Mouse (Mus musculus) limb, embryonic 12.5 days (tissue): ENCODE data around the gene Rbm4. TPM values are rescaled to one million over a fixed set of nuclear protein-coding genes. Genes with fewer than 3 reads are reported as not detected.
A peak's percentile ranks its signal among the peaks of the same experiment; 100 is the strongest.
"Not testable (repeated sequence)": the region's sequence is repeated elsewhere in the genome, so short reads cannot be mapped to it uniquely, and the experiment has no call there.

Experiments
- ATAC-seq: fragments of 200-750 bp; cut with Nextera tagmentation; 2 replicates; pipeline ENCODE4 v1.8.0; 2017; ENCODE audit warnings: low read depth, moderate TSS enrichment; ENCODE audit not compliant: insufficient number of reproducible peaks, insufficient read depth, low FRiP score, low TSS enrichment
- H3K27ac ChIP-seq: fragments of 300-500 bp; sonication (generic); 2 replicates; pipeline ENCODE4 v1.5.1; 2016; ENCODE audit warnings: mild to moderate bottlenecking, moderate library complexity
- H3K27me3 ChIP-seq: fragments of 300-500 bp; sonication (generic); 2 replicates; pipeline ENCODE4 v1.6.1; 2016; ENCODE audit warnings: mild to moderate bottlenecking, moderate library complexity
- H3K36me3 ChIP-seq: fragments of 300-500 bp; sonication (generic); 2 replicates; pipeline ENCODE4 v1.6.1; 2016; ENCODE audit warnings: mild to moderate bottlenecking, moderate library complexity
- H3K4me1 ChIP-seq: fragments of 300-500 bp; sonication (generic); replicated peaks from 2 replicates; pipeline ENCODE4 v1.6.1; 2016
- H3K4me2 ChIP-seq: fragments of 300-500 bp; sonication (generic); 2 replicates; pipeline ENCODE4 v1.6.1; 2016; ENCODE audit warnings: mild to moderate bottlenecking, moderate library complexity
- H3K4me3 ChIP-seq: fragments of 300-500 bp; sonication (generic); replicated peaks from 2 replicates; pipeline ENCODE4 v1.5.1; 2016; ENCODE audit warnings: mild to moderate bottlenecking
- H3K9ac ChIP-seq: fragments of 300-500 bp; sonication (generic); replicated peaks from 2 replicates; pipeline ENCODE4 v1.6.1; 2016; ENCODE audit warnings: mild to moderate bottlenecking, moderate library complexity
- H3K9me3 ChIP-seq: fragments of 300-500 bp; sonication (generic); 2 replicates; pipeline ENCODE4 v1.6.1; 2016; ENCODE audit warnings: mild to moderate bottlenecking, moderate library complexity
- WGBS: fragments of 180-500 bp; shearing (Covaris S2); methylation state at CpG from one replicate; pipeline ENCODE4 v1.1.7; 2016; 5-methylcytosine and 5-hydroxymethylcytosine counted together
- polyA plus RNA-seq: library from polyadenylated mRNA; unstranded; fragments of >200 nt; fragmentation: Nextera tagmentation; extraction: Ambion mirVana; gene quantifications from 2 replicates; pipeline ENCODE4 v1.2.1, GENCODE M21; 2016

Rbm4 gene
- polyA plus RNA-seq, 1 experiment from 2014 or later = 80.1 TPM

DNA sequence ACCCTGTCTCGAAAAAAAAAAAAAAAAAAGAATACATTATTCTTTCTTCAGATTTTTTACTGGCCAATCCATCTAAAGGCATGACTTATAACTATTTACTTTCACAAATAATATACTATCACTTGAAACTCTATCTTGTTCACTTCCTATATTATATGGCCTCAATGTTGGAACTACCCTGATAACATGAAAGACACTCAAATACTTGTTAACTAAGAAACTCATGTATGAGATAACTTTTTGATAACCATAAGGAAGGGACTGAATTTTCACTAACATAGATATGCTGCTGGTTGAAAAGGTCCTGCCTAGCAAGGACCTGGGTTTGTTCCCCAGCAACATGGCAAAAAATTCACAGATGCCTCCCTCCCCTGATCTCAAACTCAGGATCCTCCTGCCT, 2.2 kb upstream of the Rbm4 start:
- peaks cover 57% of the 10 kb centered on the region for H3K36me3 ChIP-seq
- 71% methylated on average over 1 of the region's 1 CpGs for WGBS

DNA sequence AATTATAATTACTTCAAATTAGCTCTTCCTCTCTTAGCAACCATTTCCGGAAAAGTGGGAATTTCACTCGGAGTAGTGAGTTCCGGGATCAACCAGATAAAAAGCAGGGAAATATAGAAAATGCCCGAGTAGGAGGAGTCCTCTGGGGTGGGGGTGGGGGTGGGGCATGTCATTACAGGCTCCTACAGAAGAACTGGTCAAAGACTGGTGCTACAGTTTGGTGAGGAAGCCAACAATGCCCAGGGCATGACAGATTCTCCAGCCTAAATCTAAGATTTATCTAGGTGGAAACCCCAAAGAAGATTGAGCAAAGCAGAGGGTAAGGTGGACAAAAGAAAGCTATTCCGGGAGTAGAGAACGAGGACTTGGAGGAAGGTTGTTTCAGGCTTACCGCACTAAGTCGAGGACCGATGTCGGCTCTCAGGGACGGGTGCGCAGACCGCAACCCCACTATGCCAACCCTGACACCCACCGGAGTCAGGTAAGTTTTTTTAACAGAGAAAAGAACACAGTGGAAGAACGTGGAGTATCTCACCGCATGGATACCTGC, 345 bp downstream of the Rbm4 start:
- Histone ChIP-seq H3K9ac (peak overlapping the region; percentile 81), H3K4me2 (peak overlapping the region; percentile 78), H3K27me3 (no peaks in the 10 kb centered on the region), H3K36me3 (peaks cover 56% of the 10 kb centered on the region), H3K27ac (peak overlapping the region; percentile 78; the same call in 1 of the 2 replicates), H3K4me1 (peaks cover 35% of the 10 kb centered on the region), H3K9me3 (no peaks in the 10 kb centered on the region), H3K4me3 (peak overlapping the region; percentile 71)
- no peak for ATAC-seq
- 3% methylated on average over 16 of the region's 16 CpGs for WGBS

More for the DNA sequence above, 2.2 kb upstream of the Rbm4 start:
- H3K9ac ChIP-seq = no peak overlapping the region
- no peak for ATAC-seq
- H3K27ac ChIP-seq = no peak overlapping the region
- H3K4me3 ChIP-seq = no peak overlapping the region
- no peaks in the 10 kb centered on the region for H3K27me3 ChIP-seq
- H3K4me1 ChIP-seq = peaks cover 25% of the 10 kb centered on the region
- no peaks in the 10 kb centered on the region for H3K9me3 ChIP-seq
- H3K4me2 ChIP-seq = no peak overlapping the region

DNA sequence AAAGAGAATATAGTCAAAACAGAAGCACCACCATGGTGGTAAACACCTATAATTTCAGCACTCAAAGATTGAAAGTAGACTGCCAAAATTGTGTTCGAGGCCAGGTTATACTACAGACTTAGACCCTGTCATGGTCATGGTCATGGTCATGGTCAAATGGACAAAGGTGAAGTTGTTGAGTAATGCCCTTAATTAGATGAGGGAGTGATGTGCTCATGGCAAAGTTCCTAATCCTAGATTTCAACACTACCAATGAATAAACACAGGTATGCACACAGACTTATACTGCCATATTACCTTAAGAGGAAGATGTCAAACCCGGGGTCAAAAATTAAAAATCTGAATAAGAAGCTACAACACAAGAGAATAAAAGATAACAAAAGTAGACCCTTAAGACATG, 7.4 kb downstream of the Rbm4 start:
- peaks cover 24% of the 10 kb centered on the region for H3K4me1 ChIP-seq
- 97% methylated on average over 2 of the region's 2 CpGs for WGBS
- H3K27me3 ChIP-seq = no peaks in the 10 kb centered on the region
- H3K4me3 ChIP-seq = no peak overlapping the region
- H3K4me2 ChIP-seq = no peak overlapping the region
- peaks cover 96% of the 10 kb centered on the region for H3K36me3 ChIP-seq
- ATAC-seq = no peak
- H3K27ac ChIP-seq = no peak overlapping the region
- H3K9ac ChIP-seq = no peak overlapping the region
- no peaks in the 10 kb centered on the region for H3K9me3 ChIP-seq

DNA sequence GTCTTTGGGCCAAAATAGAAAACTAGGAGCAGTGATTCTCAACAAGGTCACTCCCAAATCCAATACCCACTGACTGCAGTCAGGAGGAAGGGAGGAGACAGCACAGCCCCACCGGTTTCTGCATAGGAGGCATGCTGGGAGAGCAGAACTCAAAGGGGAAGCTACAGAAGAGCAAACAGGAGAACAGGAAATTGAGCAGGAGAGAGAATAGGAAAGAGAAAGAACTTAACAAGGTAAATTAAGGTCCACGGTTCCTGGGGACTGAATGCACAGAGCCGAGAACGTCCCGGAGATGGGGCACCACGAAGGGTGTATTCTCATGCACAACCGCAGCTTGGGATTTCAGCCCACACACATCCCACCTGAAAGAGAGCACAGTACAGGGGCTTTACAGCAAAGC, 8.5 kb downstream of the Rbm4 start:
- Histone ChIP-seq H3K4me2 (no peak overlapping the region), H3K4me1 (peaks cover 13% of the 10 kb centered on the region), H3K9ac (no peak overlapping the region), H3K9me3 (no peaks in the 10 kb centered on the region), H3K27me3 (no peaks in the 10 kb centered on the region), H3K27ac (no peak overlapping the region), H3K36me3 (peaks cover 95% of the 10 kb centered on the region), H3K4me3 (no peak overlapping the region)
- no peak for ATAC-seq
- WGBS = 93% methylated on average over 7 of the region's 7 CpGs

DNA sequence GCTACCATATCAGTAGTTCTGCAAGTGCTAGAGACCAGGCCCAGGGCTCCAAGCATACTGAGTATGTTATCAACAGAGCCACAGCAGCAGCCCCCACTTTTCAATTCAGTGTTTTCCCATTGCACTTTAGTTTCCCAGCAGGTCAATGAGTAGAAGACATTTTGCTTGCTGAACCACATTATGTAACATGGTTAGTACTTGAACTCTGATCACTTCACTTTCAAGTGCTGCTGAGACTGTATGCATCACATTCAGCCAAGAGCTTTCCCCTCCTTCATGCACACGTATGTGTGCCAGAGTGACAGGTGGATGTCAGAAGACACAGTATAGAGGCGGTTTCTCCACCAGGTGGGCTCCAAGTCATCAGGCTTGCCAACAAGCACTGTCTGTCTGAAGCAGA, 10.8 kb downstream of the Rbm4 start:
- Histone ChIP-seq H3K9ac (no peak overlapping the region), H3K4me2 (no peak overlapping the region), H3K27me3 (no peaks in the 10 kb centered on the region), H3K4me3 (no peak overlapping the region), H3K4me1 (peaks cover 10% of the 10 kb centered on the region; the same call in 1 of the 2 replicates), H3K27ac (no peak overlapping the region), H3K36me3 (peaks cover 93% of the 10 kb centered on the region), H3K9me3 (no peaks in the 10 kb centered on the region)
- WGBS = 95% methylated on average over 2 of the region's 2 CpGs
- ATAC-seq = no peak

GRCm38 (mm10) chr19:4772785-4773184, 20.9 kb downstream of the Rbm4 start:
- Histone ChIP-seq H3K27me3 (no peaks in the 10 kb centered on the region), H3K4me3 (no peak overlapping the region), H3K9me3 (no peaks in the 10 kb centered on the region), H3K4me2 (no peak overlapping the region), H3K36me3 (peaks cover 96% of the 10 kb centered on the region), H3K9ac (no peak overlapping the region), H3K4me1 (no peaks in the 10 kb centered on the region), H3K27ac (no peak overlapping the region)
- WGBS = 94% methylated on average over 3 of the region's 3 CpGs
- no peak for ATAC-seq

DNA sequence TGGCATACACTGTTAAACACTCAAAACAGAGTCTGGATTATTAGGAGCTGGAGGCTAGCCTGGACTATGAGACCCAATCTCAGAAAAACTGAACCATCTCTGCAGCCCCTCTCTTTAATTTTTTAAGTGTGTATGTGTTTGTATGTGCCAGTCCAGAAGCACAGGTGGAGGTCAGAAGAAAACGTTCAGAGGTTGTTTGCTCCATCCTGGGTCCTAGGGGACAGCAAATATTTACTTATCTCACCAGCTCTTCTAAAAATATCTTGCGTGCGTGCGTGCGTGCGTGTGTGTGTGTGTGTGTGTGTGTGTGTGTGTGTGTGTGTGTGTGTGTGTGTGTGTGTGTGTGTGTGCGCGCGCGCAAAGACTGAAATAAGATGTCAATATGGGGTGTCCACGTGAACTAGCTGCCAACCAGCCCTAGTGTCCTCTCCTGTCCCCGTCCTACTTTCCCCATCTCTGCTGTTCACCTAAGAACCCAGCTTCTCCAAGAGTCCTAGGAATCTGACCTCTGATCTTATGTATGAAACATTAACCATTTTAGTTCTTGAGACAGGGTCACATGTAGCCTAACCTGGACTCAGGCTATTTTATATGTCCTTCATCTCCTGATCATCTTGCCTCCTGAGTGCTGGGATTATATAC, 26.1 kb downstream of the Rbm4 start:
- 92% methylated on average over 12 of the region's 12 CpGs for WGBS
- Histone ChIP-seq H3K36me3 (peaks cover 96% of the 10 kb centered on the region), H3K9ac (no peak overlapping the region), H3K27me3 (no peaks in the 10 kb centered on the region), H3K4me1 (no peaks in the 10 kb centered on the region), H3K9me3 (no peaks in the 10 kb centered on the region), H3K27ac (no peak overlapping the region), H3K4me3 (no peak overlapping the region), H3K4me2 (no peak overlapping the region)
- no peak for ATAC-seq

GRCm38 (mm10) chr19:4762876-4763275, 30.8 kb downstream of the Rbm4 start:
- H3K9me3 ChIP-seq = no peaks in the 10 kb centered on the region
- no peak overlapping the region for H3K4me2 ChIP-seq
- peaks cover 12% of the 10 kb centered on the region for H3K4me1 ChIP-seq
- peaks cover 85% of the 10 kb centered on the region for H3K36me3 ChIP-seq
- H3K27ac ChIP-seq = no peak overlapping the region
- no peak overlapping the region for H3K4me3 ChIP-seq
- H3K27me3 ChIP-seq = no peaks in the 10 kb centered on the region
- no peak overlapping the region for H3K9ac ChIP-seq
- no peak for ATAC-seq
- WGBS = 69% methylated on average over 1 of the region's 1 CpGs

GRCm38 (mm10) chr19:4760544-4760943, 33.2 kb downstream of the Rbm4 start:
- 92% methylated on average over 8 of the region's 8 CpGs for WGBS
- H3K27me3 ChIP-seq, H3K27ac ChIP-seq, H3K9me3 ChIP-seq, H3K4me3 ChIP-seq, H3K4me2 ChIP-seq, H3K9ac ChIP-seq, ATAC-seq: not testable (repeated sequence)
- Histone ChIP-seq H3K4me1 (peaks cover 17% of the 10 kb centered on the region), H3K36me3 (peaks cover 66% of the 10 kb centered on the region)

GRCm38 (mm10) chr19:4756921-4757320, 36.8 kb downstream of the Rbm4 start:
- 5% methylated on average over 9 of the region's 9 CpGs for WGBS
- ATAC-seq = no peak
- H3K4me2 ChIP-seq = peak overlapping the region; percentile 77

DNA sequence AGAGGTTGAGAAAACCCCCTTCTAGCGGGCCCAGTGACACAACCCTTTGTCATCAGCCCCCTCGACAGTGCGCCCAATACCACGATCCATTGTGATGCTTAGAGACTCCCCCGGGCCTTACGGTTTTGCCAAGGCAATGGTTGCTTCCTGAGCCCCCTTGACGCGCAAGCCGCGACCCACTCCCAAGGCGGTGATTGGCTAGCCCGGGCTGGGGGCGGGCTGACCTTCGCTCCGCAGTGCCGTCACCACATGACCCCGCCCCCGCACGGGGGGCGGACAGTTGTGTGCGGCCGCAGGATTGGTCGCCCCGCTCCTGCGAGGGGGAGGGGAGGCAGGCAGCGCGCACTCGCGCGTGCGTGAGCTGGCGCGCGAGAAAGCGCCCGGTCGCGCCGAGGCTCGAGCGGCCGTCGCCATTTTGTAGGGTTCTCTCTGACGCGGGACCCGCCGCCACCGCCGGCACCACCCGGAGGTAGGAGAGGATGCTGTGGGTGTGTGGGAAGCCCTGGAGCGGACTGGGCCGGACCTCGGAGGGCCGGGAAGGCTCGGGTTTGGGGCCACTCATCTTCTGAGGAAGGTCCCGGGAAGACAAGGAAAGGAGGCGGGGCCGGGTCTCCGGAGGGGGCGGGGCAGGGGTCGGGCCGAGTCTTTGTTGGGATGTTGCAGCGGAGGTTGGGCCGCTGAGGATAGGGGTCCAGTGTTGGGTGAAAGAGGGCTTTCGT, 37.3 kb downstream of the Rbm4 start, which contains the start of gene Rbm4b:
TSS of gene Rbm4b (plus strand) at position 305 of the 719 bp plus-strand sequence.
- Histone ChIP-seq H3K27me3 (no peaks in the 10 kb centered on the region), H3K36me3 (peaks cover 26% of the 10 kb centered on the region), H3K4me3 (peak within 1 kb of the TSS; percentile 68), H3K9ac (peak within 1 kb of the TSS; percentile 86), H3K4me2 (peak within 1 kb of the TSS; percentile 77), H3K9me3 (no peaks in the 10 kb centered on the region), H3K27ac (peak within 1 kb of the TSS; percentile 95), H3K4me1 (peaks cover 17% of the 10 kb centered on the region)
- peak; percentile 97 for ATAC-seq
- WGBS = under 1% methylated on average over 65 of the region's 65 CpGs

More at GRCm38 (mm10) chr19:4756921-4757320, 36.8 kb downstream of the Rbm4 start:
- peak overlapping the region; percentile 68 for H3K4me3 ChIP-seq
- H3K27me3 ChIP-seq = no peaks in the 10 kb centered on the region
- H3K4me1 ChIP-seq = peaks cover 17% of the 10 kb centered on the region
- no peaks in the 10 kb centered on the region for H3K9me3 ChIP-seq
- H3K36me3 ChIP-seq = peaks cover 31% of the 10 kb centered on the region
- H3K27ac ChIP-seq = peak overlapping the region; percentile 95
- H3K9ac ChIP-seq = peak overlapping the region; percentile 86
